Mouse (Mus musculus) 3134 (cell line): ENCODE data around the gene Fam171a2.
"Not testable (repeated sequence)": the region's sequence is repeated elsewhere in the genome, so short reads cannot be mapped to it uniquely, and the experiment has no call there.

Experiments
- DNase-seq: peaks from one replicate; pipeline ENCODE4 v3.0.0-alpha.2; 2011; ENCODE audit warnings: low spot score; ENCODE audit not compliant: insufficient read length; ENCODE audit errors: extremely low read depth

Gene Fam171a2

GRCm38 (mm10) chr11:102396263-102396662, 51.2 kb downstream of the Fam171a2 start:
- DNase-seq, result no peak

DNA sequence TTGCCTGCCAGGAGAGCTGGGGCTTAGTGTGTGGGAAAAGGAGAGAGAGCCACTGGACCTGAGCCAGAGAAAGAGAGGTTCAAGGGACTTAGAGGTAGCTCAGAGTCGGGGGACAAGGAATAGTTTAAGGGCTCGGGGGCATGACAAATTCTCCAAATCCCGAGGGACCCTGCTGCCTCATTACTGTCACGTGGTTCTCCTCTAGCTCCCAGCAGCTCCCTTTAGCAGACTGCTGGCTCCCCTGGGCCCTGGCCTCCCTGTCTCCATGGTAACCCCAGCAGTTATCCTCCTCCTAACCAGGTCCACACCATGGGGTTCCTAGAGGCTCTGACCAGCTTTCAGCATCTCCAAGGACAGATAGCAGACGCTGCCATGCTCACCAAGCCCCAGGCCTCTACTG, 52.2 kb downstream of the Fam171a2 start:
- peak; percentile 67 for DNase-seq

GRCm38 (mm10) chr11:102394421-102395124, 52.9 kb downstream of the Fam171a2 start:
- peak; percentile 81 for DNase-seq

DNA sequence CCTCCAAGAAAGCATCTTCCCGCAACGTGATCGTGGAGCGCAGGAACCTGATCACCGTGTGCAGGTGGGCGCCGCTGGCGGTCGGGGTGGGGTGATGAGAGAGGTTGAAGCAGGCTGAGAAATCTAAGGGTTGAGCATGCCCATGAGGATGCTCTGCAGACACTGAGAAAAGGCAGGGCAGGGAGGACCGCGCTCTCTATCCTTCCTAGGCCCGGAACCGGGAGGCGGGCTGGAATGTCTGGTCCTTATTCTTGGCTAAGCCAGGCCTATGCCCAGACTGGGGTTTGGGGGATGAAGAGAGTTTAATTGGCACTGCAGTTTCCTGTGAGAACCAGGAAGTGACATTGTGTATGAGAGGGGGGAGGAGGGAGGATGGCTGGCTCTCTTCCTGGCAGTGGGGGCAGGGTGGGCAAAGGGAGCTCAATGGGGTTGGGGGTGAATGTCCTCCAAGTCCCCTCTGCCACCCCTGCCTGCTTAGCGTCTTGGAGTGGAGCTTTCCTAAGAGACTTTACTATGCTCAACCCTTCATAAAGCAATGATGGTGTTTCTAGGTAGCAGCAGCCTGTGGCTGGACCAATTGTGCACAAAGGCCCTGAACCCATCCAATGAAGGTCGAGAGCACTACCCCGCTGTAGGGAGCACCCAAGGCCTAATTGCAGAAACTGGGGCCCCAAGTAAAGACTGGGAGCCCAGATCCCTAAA, 53.6 kb downstream of the Fam171a2 start:
- DNase-seq, result peak; percentile 67

DNA sequence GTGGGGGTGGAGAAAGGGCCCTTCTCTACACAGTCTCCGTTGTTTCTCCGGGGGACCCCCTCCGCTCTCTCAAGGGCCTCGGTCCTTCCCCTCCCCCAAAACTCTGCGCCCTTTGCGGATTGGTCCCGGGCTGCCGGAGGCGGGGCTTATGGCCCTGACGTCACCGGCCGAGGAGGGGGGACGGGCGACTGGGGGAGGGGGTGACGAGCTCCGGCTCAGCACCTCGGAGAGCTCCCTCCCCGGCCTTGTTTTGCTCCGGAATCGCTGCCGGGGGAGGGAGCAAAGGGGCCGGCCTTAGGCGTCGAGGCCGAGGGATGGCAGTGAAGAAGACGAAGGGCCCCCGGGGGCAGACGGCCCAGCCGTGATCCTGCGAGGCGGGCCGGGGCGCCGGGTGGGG, 54.2 kb downstream of the Fam171a2 start, which contains the start of gene Rundc3a:
TSS of gene Rundc3a (plus strand) at position 166 of the 397 bp plus-strand sequence.
- DNase-seq, result no peak

GRCm38 (mm10) chr11:102392441-102393237, 54.8 kb downstream of the Fam171a2 start:
- DNase-seq, result no peak

- DNase-seq, result not testable (repeated sequence)
Observed at GRCm38 (mm10) chr11:102389436-102389835, 58.0 kb downstream of the Fam171a2 start.
